Mouse (Mus musculus) brain, embryonic 14.5 days (tissue): ENCODE results near the gene Krtap19-5. TPM values are rescaled to one million over a fixed set of nuclear protein-coding genes. Genes with fewer than 3 reads are reported as not detected.

ENCODE experiments used
- DNase-seq: peaks from one replicate; pipeline ENCODE4 v3.0.0-alpha.2; 2011; ENCODE audit warnings: low read depth
- CTCF ChIP-seq: fragments of 200-500 bp; IDR thresholded peaks from 2 replicates; pipeline ENCODE4 v1.5.1; 2012; ENCODE audit warnings: inconsistent platforms, mild to moderate bottlenecking, moderate library complexity, borderline replicate concordance; ENCODE audit not compliant: insufficient read depth, insufficient read length; ENCODE audit errors: extremely low read depth
- POLR2A ChIP-seq: fragments of 200-500 bp; IDR thresholded peaks from 2 replicates; pipeline ENCODE4 v1.6.1; 2012; ENCODE audit warnings: mild to moderate bottlenecking, inconsistent platforms, borderline replicate concordance; ENCODE audit not compliant: poor library complexity, insufficient read depth, insufficient read length, severe bottlenecking; ENCODE audit errors: extremely low read depth
- polyA plus RNA-seq: library from polyadenylated mRNA; depleted of rRNA; stranded (reverse); fragments of >200 nt; gene quantifications from 2 replicates; pipeline ENCODE4 v1.2.3, GENCODE M21; 2012; rRNA removed

Krtap19-5 gene
- polyA plus RNA-seq, result not detected in 2 replicates

- DNase-seq, result no peak
- TF ChIP-seq POLR2A (no peak), CTCF (no peak)
These were observed at the start of gene Krtap19-5 for GRCm38 (mm10) chr16:88896357-88896756. Gene Krtap19-5 (minus strand): TSS chr16:88896457.

GRCm38 (mm10) chr16:88941106-88941505 is 44.8 kb upstream of the Krtap19-5 start:
- peak; percentile 70 for DNase-seq
- no peak for TF ChIP-seq POLR2A
- no peak for TF ChIP-seq CTCF

GRCm38 (mm10) chr16:88938252-88938651 is 42.0 kb upstream of the Krtap19-5 start:
- DNase-seq, result peak; percentile 44
- TF ChIP-seq CTCF (peak; percentile 55; the same call in 1 of the 2 replicates), POLR2A (no peak)

DNA sequence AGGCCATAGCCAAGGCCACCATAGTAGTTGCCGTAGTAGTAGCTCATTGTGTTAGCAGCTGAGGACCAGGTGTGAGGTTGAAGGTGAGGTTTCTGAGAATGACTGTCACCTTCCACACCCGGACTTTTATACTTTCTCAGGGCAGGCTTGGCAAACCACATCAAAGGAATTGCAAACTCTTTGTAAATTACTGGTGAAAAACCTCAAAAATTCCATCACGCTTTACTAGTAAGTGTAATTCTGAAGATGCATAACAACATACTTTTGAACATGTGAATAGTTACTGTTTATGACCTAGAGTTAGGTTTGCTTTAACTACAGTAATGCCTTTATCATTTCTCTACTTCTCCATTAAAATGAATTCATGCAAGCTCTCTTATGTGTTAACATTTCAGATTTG is 35.9 kb upstream of the Krtap19-5 start, which contains the start of gene Krtap19-9b:
Gene Krtap19-9b, minus strand, starts transcription at position 101 of the 400 bp plus-strand sequence.
- TF ChIP-seq POLR2A, result no peak

DNA sequence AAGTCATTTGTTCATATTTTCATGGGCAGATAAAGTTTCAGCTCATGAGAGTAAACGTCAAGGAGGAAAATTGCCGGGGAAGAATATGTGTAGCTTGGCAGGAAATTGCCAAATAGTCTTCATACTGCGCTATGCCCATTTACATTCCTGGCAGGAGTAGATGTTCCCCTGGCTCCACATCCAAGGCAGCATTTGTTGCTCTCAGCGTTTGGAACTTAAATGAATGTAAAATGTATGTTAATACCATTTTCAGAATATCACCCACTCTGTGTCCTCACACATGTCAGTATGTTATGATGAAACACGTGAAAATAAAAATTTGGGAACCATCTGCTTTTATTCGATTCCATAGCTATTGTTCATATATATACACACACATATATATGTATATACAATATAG is 9.4 kb downstream of the Krtap19-5 start:
- DNase-seq, result peak; percentile 74
- TF ChIP-seq CTCF (no peak), POLR2A (no peak)

More for the DNA sequence above, 35.9 kb upstream of the Krtap19-5 start, which contains the start of gene Krtap19-9b:
- DNase-seq, result no peak

- no peak for DNase-seq
- TF ChIP-seq POLR2A (no peak), CTCF (no peak)
These were observed 11.3 kb downstream of the Krtap19-5 start, which contains the start of gene Krtap19-4 for GRCm38 (mm10) chr16:88884989-88885388. Gene Krtap19-4 (minus strand): TSS chr16:88885089.

DNA sequence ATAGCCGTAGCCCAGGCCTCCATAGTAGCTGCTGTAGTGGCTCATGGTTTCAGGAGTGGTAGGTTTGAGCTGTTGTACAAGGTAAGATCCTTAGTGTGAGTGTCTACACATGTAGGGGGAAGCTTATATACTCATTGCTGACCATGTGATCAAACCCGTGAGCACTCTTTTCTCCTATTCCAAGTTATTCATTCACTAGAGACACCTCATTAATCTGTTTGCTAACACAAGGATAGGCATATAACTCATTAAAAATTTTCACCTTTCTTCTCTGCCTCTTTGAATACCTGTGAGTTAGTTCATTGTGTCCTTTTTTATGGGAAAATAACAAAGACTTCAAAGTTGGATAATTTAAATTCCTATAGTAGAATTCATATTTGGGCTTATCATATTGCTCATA is 18.3 kb downstream of the Krtap19-5 start, which contains the start of gene Krtap19-3:
Gene Krtap19-3, minus strand, starts transcription at position 101 of the 400 bp plus-strand sequence.
- no peak for DNase-seq
- TF ChIP-seq CTCF, result no peak
- TF ChIP-seq POLR2A, result no peak

DNA sequence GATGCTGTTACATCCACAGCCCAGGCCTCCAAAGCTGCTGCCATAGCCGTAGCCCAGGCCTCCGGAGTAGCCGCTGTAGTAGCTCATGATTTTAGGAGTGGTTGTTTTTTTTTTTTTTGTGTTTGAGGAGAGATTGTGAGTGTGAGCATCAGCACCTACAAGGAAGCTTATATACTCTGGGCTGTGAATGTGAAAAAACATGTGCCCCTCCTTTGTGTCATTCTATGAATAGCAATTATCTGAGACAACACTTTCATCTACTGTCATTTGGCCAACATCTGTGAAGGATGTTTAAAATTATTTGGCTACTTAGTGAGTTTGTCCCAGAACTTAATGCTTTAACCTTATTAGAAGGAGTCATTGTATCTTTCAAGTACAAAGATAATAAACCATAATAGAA is 22.1 kb downstream of the Krtap19-5 start, which contains the start of gene Krtap19-2:
Gene Krtap19-2, minus strand, starts transcription at position 101 of the 400 bp plus-strand sequence.
- DNase-seq, result no peak

GRCm38 (mm10) chr16:88869311-88869710 is 26.9 kb downstream of the Krtap19-5 start, which contains the start of gene Krtap19-1:
Gene Krtap19-1 (minus strand): TSS chr16:88869411.
- DNase-seq, result no peak
- TF ChIP-seq CTCF (no peak), POLR2A (no peak)

More for the DNA sequence above, 22.1 kb downstream of the Krtap19-5 start, which contains the start of gene Krtap19-2:
- TF ChIP-seq CTCF (no peak), POLR2A (no peak)

DNA sequence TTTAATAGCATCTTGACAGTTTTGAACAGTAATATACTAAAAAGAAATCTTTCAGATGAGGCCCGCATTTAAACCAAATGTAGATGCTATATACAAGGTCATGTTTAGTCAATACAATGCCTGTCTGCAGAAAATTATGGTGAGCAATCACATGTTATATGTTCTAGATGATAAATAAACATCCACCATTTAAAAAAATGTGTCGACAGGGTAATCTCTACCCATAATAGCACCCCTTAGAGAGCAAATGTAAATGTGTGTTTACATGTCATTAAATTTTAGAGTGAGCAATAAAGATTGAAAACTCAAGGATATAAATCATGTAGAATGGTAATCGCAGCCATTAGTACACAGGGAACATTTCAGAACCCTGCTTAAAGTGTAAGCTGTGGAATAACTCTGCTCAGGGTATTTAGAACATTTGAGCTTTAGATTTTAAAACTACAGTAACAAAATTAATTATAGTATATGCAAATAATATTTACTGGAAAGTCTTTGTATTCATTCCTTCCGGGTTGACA is 31.3 kb downstream of the Krtap19-5 start:
- TF ChIP-seq POLR2A (no peak), CTCF (no peak)
- DNase-seq, result no peak

- TF ChIP-seq CTCF (peak; percentile 75), POLR2A (no peak)
- peak; percentile 57 for DNase-seq
These were observed 44.8 kb downstream of the Krtap19-5 start for GRCm38 (mm10) chr16:88851450-88851849.

DNA sequence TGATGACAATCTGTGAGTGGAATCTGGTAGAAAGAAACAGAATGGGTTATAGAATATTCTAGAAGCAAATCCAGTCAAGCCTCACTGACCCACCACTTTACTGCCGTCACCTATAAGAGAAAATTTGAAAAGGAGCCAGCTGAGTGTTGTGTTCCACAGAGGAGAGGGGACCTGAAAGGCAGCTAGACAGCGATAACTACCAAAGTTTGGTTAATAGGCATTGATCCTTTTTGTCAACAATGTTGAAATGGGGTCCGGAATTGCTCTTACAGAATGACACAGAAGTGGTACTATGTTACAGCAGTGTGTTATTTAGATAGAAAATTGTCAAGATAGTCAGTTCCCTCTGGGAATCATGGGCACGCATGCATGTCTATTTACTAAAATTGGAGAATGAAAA is 47.7 kb downstream of the Krtap19-5 start:
- TF ChIP-seq POLR2A, result no peak
- TF ChIP-seq CTCF, result no peak
- no peak for DNase-seq

- DNase-seq, result no peak
- TF ChIP-seq POLR2A (no peak), CTCF (no peak)
These were observed 48.9 kb downstream of the Krtap19-5 start for GRCm38 (mm10) chr16:88847363-88847762.

Other genes with a start within 250 kb of the Krtap19-5 start
- gene Krtap26-1, start 248.7 kb downstream of the Krtap19-5 start, polyA plus RNA-seq, result not detected in 2 replicates
- gene Krtap27-1, start 224.8 kb downstream of the Krtap19-5 start, polyA plus RNA-seq, result not detected in 2 replicates
- not detected in 2 replicates for gene 2310061N02Rik, start 188.5 kb downstream of the Krtap19-5 start, polyA plus RNA-seq
- gene Krtap13-1, start 167.6 kb downstream of the Krtap19-5 start, polyA plus RNA-seq, result not detected in 2 replicates
- gene Krtap13, start 144.8 kb downstream of the Krtap19-5 start, polyA plus RNA-seq, result not detected in 2 replicates
- gene 2310034C09Rik, start 137.6 kb downstream of the Krtap19-5 start, polyA plus RNA-seq, result not detected in 2 replicates
- not detected in 2 replicates for gene 2310057N15Rik, start 122.3 kb downstream of the Krtap19-5 start, polyA plus RNA-seq
- not detected in 2 replicates for gene Gm5965, start 118.6 kb downstream of the Krtap19-5 start, polyA plus RNA-seq
- not detected in 2 replicates for gene Gm20741, start 84.2 kb downstream of the Krtap19-5 start, polyA plus RNA-seq
- gene Krtap15, start 76.2 kb downstream of the Krtap19-5 start, polyA plus RNA-seq, result not detected in 2 replicates
- not detected in 2 replicates for gene Krtap14, start 70.3 kb downstream of the Krtap19-5 start, polyA plus RNA-seq
- not detected in 2 replicates for gene Krtap19-1, start 27.0 kb downstream of the Krtap19-5 start, polyA plus RNA-seq
- gene Krtap19-2, start 22.2 kb downstream of the Krtap19-5 start, polyA plus RNA-seq, result not detected in 2 replicates
- not detected in 2 replicates for gene Krtap19-3, start 18.4 kb downstream of the Krtap19-5 start, polyA plus RNA-seq
- not detected in 2 replicates for gene Krtap19-4, start 11.4 kb downstream of the Krtap19-5 start, polyA plus RNA-seq
- not detected in 2 replicates for gene Krtap19-9b, start 35.8 kb upstream of the Krtap19-5 start, polyA plus RNA-seq
- not detected in 2 replicates for gene Krtap16-3, start 66.4 kb upstream of the Krtap19-5 start, polyA plus RNA-seq
- gene Krtap22-2, start 114.3 kb upstream of the Krtap19-5 start, polyA plus RNA-seq, result not detected in 2 replicates
- gene Gm10229, start 118.8 kb upstream of the Krtap19-5 start, polyA plus RNA-seq, result not detected in 2 replicates
- gene Krtap6-1, start 135.2 kb upstream of the Krtap19-5 start, polyA plus RNA-seq, result not detected in 2 replicates
- not detected in 2 replicates for gene Gm10228, start 145.0 kb upstream of the Krtap19-5 start, polyA plus RNA-seq
- gene Krtap6-5, start 151.4 kb upstream of the Krtap19-5 start, polyA plus RNA-seq, result not detected in 2 replicates
- gene 1110025L11Rik, start 167.5 kb upstream of the Krtap19-5 start, polyA plus RNA-seq, result not detected in 2 replicates
- gene Krtap6-3, start 187.6 kb upstream of the Krtap19-5 start, polyA plus RNA-seq, result not detected in 2 replicates
- not detected in 2 replicates for gene Gm6358, start 244.4 kb upstream of the Krtap19-5 start, polyA plus RNA-seq